Mouse (Mus musculus): ENCODE data around the gene Etfdh. TPM values are rescaled to one million over a fixed set of nuclear protein-coding genes. Genes with fewer than 3 reads are reported as not detected.
"Not testable (repeated sequence)": the region's sequence is repeated elsewhere in the genome, so short reads cannot be mapped to it uniquely, and the experiment has no call there.

The Etfdh gene
- total RNA-seq, 2 experiments from 2014 or later, result 34.4 to 49.6 TPM

- no peak for ATAC-seq (ENCODE audit: poor library complexity, severe bottlenecking)
Observed at GRCm38 (mm10) chr3:79578164-79578563, 51.1 kb downstream of the Etfdh start.

GRCm38 (mm10) chr3:79577606-79578005, 51.7 kb downstream of the Etfdh start:
- ATAC-seq (ENCODE audit: poor library complexity, severe bottlenecking), result no peak

GRCm38 (mm10) chr3:79576865-79577264, 52.4 kb downstream of the Etfdh start:
- ATAC-seq (ENCODE audit: poor library complexity, severe bottlenecking), result no peak

- no peak for ATAC-seq (ENCODE audit: poor library complexity, severe bottlenecking)
Observed at GRCm38 (mm10) chr3:79576468-79576816, 52.9 kb downstream of the Etfdh start.

GRCm38 (mm10) chr3:79575576-79576467, 53.5 kb downstream of the Etfdh start:
- ATAC-seq (ENCODE audit: poor library complexity, severe bottlenecking), result no peak

- no peak for ATAC-seq (ENCODE audit: poor library complexity, severe bottlenecking)
Observed at GRCm38 (mm10) chr3:79574336-79574735, 55.0 kb downstream of the Etfdh start.

GRCm38 (mm10) chr3:79573376-79573775, 55.9 kb downstream of the Etfdh start:
- ATAC-seq (ENCODE audit: poor library complexity, severe bottlenecking), result not testable (repeated sequence)

GRCm38 (mm10) chr3:79572399-79572798, 56.9 kb downstream of the Etfdh start:
- ATAC-seq (ENCODE audit: poor library complexity, severe bottlenecking), result peak; percentile 63

- ATAC-seq (ENCODE audit: poor library complexity, severe bottlenecking), result no peak
Observed at GRCm38 (mm10) chr3:79569351-79569681, 60.0 kb downstream of the Etfdh start.

- no peak for ATAC-seq (ENCODE audit: poor library complexity, severe bottlenecking)
Observed at GRCm38 (mm10) chr3:79568629-79569350, 60.5 kb downstream of the Etfdh start.

- peak; percentile 85 for ATAC-seq (ENCODE audit: poor library complexity, severe bottlenecking)
Observed at GRCm38 (mm10) chr3:79567703-79568362, 61.5 kb downstream of the Etfdh start, which contains the start of gene Fnip2. TSS of gene Fnip2 (minus strand) at chr3:79567796.

- no peak for ATAC-seq (ENCODE audit: poor library complexity, severe bottlenecking)
Observed at GRCm38 (mm10) chr3:79566716-79567691, 62.3 kb downstream of the Etfdh start.

- ATAC-seq (ENCODE audit: poor library complexity, severe bottlenecking), result no peak
Observed at GRCm38 (mm10) chr3:79564875-79565606, 64.3 kb downstream of the Etfdh start.

GRCm38 (mm10) chr3:79563511-79563910, 65.8 kb downstream of the Etfdh start:
- ATAC-seq (ENCODE audit: poor library complexity, severe bottlenecking), result no peak

GRCm38 (mm10) chr3:79561784-79562715, 67.2 kb downstream of the Etfdh start:
- peak; percentile 93 for ATAC-seq (ENCODE audit: poor library complexity, severe bottlenecking)

- ATAC-seq (ENCODE audit: poor library complexity, severe bottlenecking), result no peak
Observed at GRCm38 (mm10) chr3:79560555-79560954, 68.7 kb downstream of the Etfdh start.

GRCm38 (mm10) chr3:79559773-79560045, 69.6 kb downstream of the Etfdh start:
- ATAC-seq (ENCODE audit: poor library complexity, severe bottlenecking), result no peak

GRCm38 (mm10) chr3:79559021-79559772, 70.1 kb downstream of the Etfdh start:
- ATAC-seq (ENCODE audit: poor library complexity, severe bottlenecking), result 0 out of 2 replicates have a peak, but pooled peaks have one; percentile 23

Data from megakaryocyte, adult 5-6 weeks (primary cell).